ENCODE assay signal across 16 mouse cellular contexts in genomic region chr3:30981616-30982380, GRCm38 (mm10). TPM values are rescaled to one million over a fixed set of nuclear protein-coding genes. Genes with fewer than 3 reads are reported as not detected.
DNase-seq lines count a peak whose midpoint lies in the region; ATAC-seq and TF ChIP-seq lines count a peak whose summit lies in the region.
"Had no signal": no experiment of that assay in that cellular context is flagged by ENCODE, and none has a peak within 500 bp of the region (broad histone marks: within the 10 kb centered on the region; RNA-seq: fewer than 3 reads in every experiment).

No protein-coding gene starts in this region.

- no peak for TF ChIP-seq EP300 in lung, postnatal 0 days (IDR thresholded peaks at IDR 0.05)
- no peak for TF ChIP-seq EP300 in stomach, postnatal 0 days (optimal IDR thresholded peaks at IDR 0.05)

- H3K9ac ChIP-seq in heart, embryonic 16.5 days (ENCODE audit: low read length) = no peak overlapping the region
- no peak overlapping the region for H3K9ac ChIP-seq in lung, postnatal 0 days (replicated peaks; ENCODE audit: low read depth)
- H3K9ac ChIP-seq in intestine, embryonic 16.5 days (ENCODE audit: low read depth, low read length) = no peak overlapping the region
- no peak overlapping the region for H3K9ac ChIP-seq in stomach, postnatal 0 days (ENCODE audit: low read length)
- H3K9ac ChIP-seq: embryonic facial prominence, embryonic 13.5 days; forebrain, embryonic 12.5 days; limb, embryonic 12.5 days; midbrain, embryonic 12.5 days had no signal

- H3K4me1 ChIP-seq in heart, embryonic 16.5 days (ENCODE audit: control insufficient read depth, insufficient read depth, low read length) = no peaks in the 10 kb centered on the region
- no peaks in the 10 kb centered on the region for H3K4me1 ChIP-seq in heart, embryonic 10.5 days
- no peaks in the 10 kb centered on the region for H3K4me1 ChIP-seq in lung, postnatal 0 days (ENCODE audit: insufficient read depth, low read depth, low read length)
- peaks cover 5% of the 10 kb centered on the region; the same call in 1 of the 2 replicates for H3K4me1 ChIP-seq in intestine, embryonic 16.5 days (ENCODE audit: control insufficient read depth, insufficient read depth, low read length)
- no peaks in the 10 kb centered on the region for H3K4me1 ChIP-seq in stomach, postnatal 0 days (replicated peaks; ENCODE audit: control insufficient read depth, insufficient read depth)
- H3K4me1 ChIP-seq: embryonic facial prominence, embryonic 13.5 days; forebrain, embryonic 12.5 days; midbrain, embryonic 12.5 days had no signal

- WGBS in heart, embryonic 16.5 days = 54% methylated on average over 5 of the region's 5 CpGs
- WGBS in heart, embryonic 10.5 days = 60% methylated on average over 5 of the region's 5 CpGs
- 60% methylated on average over 5 of the region's 5 CpGs for WGBS in lung, postnatal 0 days
- WGBS in intestine, embryonic 16.5 days = 56% methylated on average over 5 of the region's 5 CpGs
- 52% methylated on average over 5 of the region's 5 CpGs for WGBS in stomach, postnatal 0 days

- no peak overlapping the region for H3K4me3 ChIP-seq in heart, embryonic 16.5 days (ENCODE audit: low read length)
- no peak overlapping the region for H3K4me3 ChIP-seq in heart, embryonic 10.5 days
- H3K4me3 ChIP-seq in lung, postnatal 0 days (ENCODE audit: low read depth, low read length) = no peak overlapping the region
- H3K4me3 ChIP-seq in intestine, embryonic 16.5 days (ENCODE audit: low read length) = no peak overlapping the region
- H3K4me3 ChIP-seq in stomach, postnatal 0 days (ENCODE audit: low read depth, low read length) = no peak overlapping the region
- H3K4me3 ChIP-seq: embryonic facial prominence, embryonic 13.5 days; forebrain, embryonic 12.5 days; limb, embryonic 12.5 days; midbrain, embryonic 12.5 days had no signal

- no peaks in the 10 kb centered on the region for H3K9me3 ChIP-seq in heart, embryonic 16.5 days (replicated peaks; ENCODE audit: control insufficient read depth, low read length)
- H3K9me3 ChIP-seq in heart, embryonic 10.5 days = no peaks in the 10 kb centered on the region
- H3K9me3 ChIP-seq in lung, postnatal 0 days (ENCODE audit: low read length) = no peaks in the 10 kb centered on the region
- H3K9me3 ChIP-seq in intestine, embryonic 16.5 days (ENCODE audit: control insufficient read depth, low read length) = no peaks in the 10 kb centered on the region
- no peaks in the 10 kb centered on the region for H3K9me3 ChIP-seq in stomach, postnatal 0 days (ENCODE audit: control insufficient read depth, low read length)
- H3K9me3 ChIP-seq: embryonic facial prominence, embryonic 13.5 days; forebrain, embryonic 12.5 days; limb, embryonic 12.5 days; midbrain, embryonic 12.5 days had no signal

- peak; percentile 19 for TF ChIP-seq CTCF in lung, postnatal 0 days (IDR thresholded peaks at IDR 0.05)
- TF ChIP-seq CTCF in stomach, postnatal 0 days (IDR thresholded peaks at IDR 0.05; ENCODE audit: low read depth) = peak; percentile 46

- no peaks in the 10 kb centered on the region for H3K36me3 ChIP-seq in heart, embryonic 16.5 days (ENCODE audit: control insufficient read depth, insufficient read depth)
- no peaks in the 10 kb centered on the region for H3K36me3 ChIP-seq in heart, embryonic 10.5 days
- no peaks in the 10 kb centered on the region for H3K36me3 ChIP-seq in lung, postnatal 0 days (ENCODE audit: insufficient read depth, low read length)
- H3K36me3 ChIP-seq in intestine, embryonic 16.5 days (ENCODE audit: control insufficient read depth, insufficient read depth, low read length) = no peaks in the 10 kb centered on the region
- H3K36me3 ChIP-seq in stomach, postnatal 0 days (ENCODE audit: control insufficient read depth, insufficient read depth, low read length) = no peaks in the 10 kb centered on the region
- H3K36me3 ChIP-seq: embryonic facial prominence, embryonic 13.5 days; forebrain, embryonic 12.5 days; limb, embryonic 12.5 days; midbrain, embryonic 12.5 days had no signal

- no peak overlapping the region for H3K4me2 ChIP-seq in heart, embryonic 16.5 days (ENCODE audit: low read depth, low read length)
- no peak overlapping the region for H3K4me2 ChIP-seq in lung, postnatal 0 days (replicated peaks; ENCODE audit: low read depth, low read length)
- no peak overlapping the region for H3K4me2 ChIP-seq in intestine, embryonic 16.5 days (ENCODE audit: low read depth, low read length)
- no peak overlapping the region for H3K4me2 ChIP-seq in stomach, postnatal 0 days (replicated peaks; ENCODE audit: low read depth)
- H3K4me2 ChIP-seq: embryonic facial prominence, embryonic 13.5 days; forebrain, embryonic 12.5 days; limb, embryonic 12.5 days; midbrain, embryonic 12.5 days had no signal

- no peaks in the 10 kb centered on the region for H3K27me3 ChIP-seq in heart, embryonic 16.5 days (ENCODE audit: control insufficient read depth, insufficient read depth, low read length)
- H3K27me3 ChIP-seq in heart, embryonic 10.5 days (ENCODE audit: insufficient read depth, poor library complexity, severe bottlenecking) = no peaks in the 10 kb centered on the region
- H3K27me3 ChIP-seq in lung, postnatal 0 days (replicated peaks; ENCODE audit: insufficient read depth, low read length) = no peaks in the 10 kb centered on the region
- H3K27me3 ChIP-seq in intestine, embryonic 16.5 days (replicated peaks; ENCODE audit: control insufficient read depth, insufficient read depth, low read length) = no peaks in the 10 kb centered on the region
- no peaks in the 10 kb centered on the region for H3K27me3 ChIP-seq in stomach, postnatal 0 days (ENCODE audit: control insufficient read depth, insufficient read depth, low read length)
- H3K27me3 ChIP-seq: embryonic facial prominence, embryonic 13.5 days; forebrain, embryonic 12.5 days; limb, embryonic 12.5 days; midbrain, embryonic 12.5 days had no signal

- no peak for DNase-seq in heart, embryonic 10.5 days (ENCODE audit: low spot score)
- no peak for DNase-seq in lung, postnatal 0 days (ENCODE audit: low spot score)
- no peak for DNase-seq in lung, postnatal 10 days
- peak; percentile 35 for DNase-seq in stomach, postnatal 0 days (ENCODE audit: low spot score)
- no peak for DNase-seq in left cerebral cortex, adult 9 months (ENCODE audit: low spot score in 2 of 2)
- DNase-seq: adrenal gland, adult 8-10 months; gastrocnemius, postnatal 10 days; lung, adult 2 months had no signal

- no peak overlapping the region for H3K27ac ChIP-seq in heart, embryonic 16.5 days (ENCODE audit: low read length)
- no peak overlapping the region for H3K27ac ChIP-seq in heart, embryonic 10.5 days
- no peak overlapping the region for H3K27ac ChIP-seq in lung, postnatal 0 days (ENCODE audit: low read length)
- H3K27ac ChIP-seq in intestine, embryonic 16.5 days (ENCODE audit: low read length) = peak overlapping the region; percentile 20; the same call in 1 of the 2 replicates
- H3K27ac ChIP-seq in stomach, postnatal 0 days (replicated peaks) = peak overlapping the region; percentile 78
- H3K27ac ChIP-seq: embryonic facial prominence, embryonic 13.5 days; forebrain, embryonic 12.5 days; hindbrain, postnatal 0 days; limb, embryonic 12.5 days; midbrain, embryonic 12.5 days had no signal

- ATAC-seq in heart, embryonic 16.5 days (replicated peaks; ENCODE audit: extremely low read depth, insufficient read depth, low FRiP score) = peak; percentile 28; the same call in 1 of the 2 replicates
- ATAC-seq in lung, postnatal 0 days = peak; percentile 43; the same call in 1 of the 2 replicates
- peak; percentile 81 for ATAC-seq in intestine, embryonic 16.5 days
- peak; percentile 96 for ATAC-seq in stomach, postnatal 0 days (ENCODE audit: low FRiP score, low TSS enrichment)
- no peak for ATAC-seq in monocyte, adult 5-6 weeks (replicated peaks; ENCODE audit: insufficient number of reproducible peaks, low FRiP score, low TSS enrichment, poor library complexity, severe bottlenecking)
- ATAC-seq: hindbrain, postnatal 0 days had no signal

RNA-seq across cellular contexts. Expression of gene Phc3, which starts 12.6 kb away (rescaled TPM):
- polyA plus RNA-seq in heart, embryonic 16.5 days (2015; fragmentation: Nextera tagmentation; extraction: Ambion mirVana) = 5.6 and 5.8 TPM in 2 replicates
- polyA plus RNA-seq in heart, embryonic 10.5 days (2016; fragmentation: Nextera tagmentation; extraction: Ambion mirVana) = 4.7 and 5.3 TPM in 2 replicates
- polyA plus RNA-seq in lung, postnatal 0 days (2015; fragmentation: Nextera tagmentation; extraction: Ambion mirVana) = 4.4 and 4.8 TPM in 2 replicates
- polyA plus RNA-seq in intestine, embryonic 16.5 days (2015; fragmentation: Nextera tagmentation; extraction: Ambion mirVana) = 4.2 and 4.5 TPM in 2 replicates
- 3.0 and 3.3 TPM in 2 replicates for polyA plus RNA-seq in stomach, postnatal 0 days (2015; fragmentation: Nextera tagmentation; extraction: Ambion mirVana)
- 22.7 to 46.5 TPM (median 29.5 TPM) in 3 replicates for total RNA-seq in monocyte, adult 5-6 weeks (2017)

RNA-seq across cellular contexts. Expression of gene Prkci, which starts 13.7 kb away (rescaled TPM):
- polyA plus RNA-seq in heart, embryonic 16.5 days (2015; fragmentation: Nextera tagmentation; extraction: Ambion mirVana) = 16.9 and 17.1 TPM in 2 replicates
- 23.2 and 32.7 TPM in 2 replicates for polyA plus RNA-seq in heart, embryonic 10.5 days (2016; fragmentation: Nextera tagmentation; extraction: Ambion mirVana)
- polyA plus RNA-seq in lung, postnatal 0 days (2015; fragmentation: Nextera tagmentation; extraction: Ambion mirVana) = 37.1 and 43.8 TPM in 2 replicates
- 24.6 and 29.1 TPM in 2 replicates for polyA plus RNA-seq in intestine, embryonic 16.5 days (2015; fragmentation: Nextera tagmentation; extraction: Ambion mirVana)
- polyA plus RNA-seq in stomach, postnatal 0 days (2015; fragmentation: Nextera tagmentation; extraction: Ambion mirVana) = 21.2 and 22.1 TPM in 2 replicates
- 7.7 to 11.1 TPM (median 9.3 TPM) in 3 replicates for total RNA-seq in monocyte, adult 5-6 weeks (2017)

Comparison
In these comparisons a context has a peak if more than half of its experiments do, and no peak if none do; other contexts are left out.
1. H3K27ac ChIP-seq: peak in intestine, embryonic 16.5 days (single experiment) and stomach, postnatal 0 days (single experiment); none in heart, embryonic 16.5 days (single experiment), heart, embryonic 10.5 days (single experiment) and lung, postnatal 0 days (single experiment).